Mouse (Mus musculus) T-cell, adult 2 months (primary cell): ENCODE results near the gene 1700025G04Rik.

Experiments used
- DNase-seq: peaks from one replicate; pipeline ENCODE4 v3.0.0; 2022; ENCODE audit warnings: low spot score

1700025G04Rik gene

GRCm38 (mm10) chr1:151961204-151961603 lies 128.7 kb downstream of the 1700025G04Rik start:
- DNase-seq: no peak

- DNase-seq: no peak
Observed at GRCm38 (mm10) chr1:151959010-151959409, 130.9 kb downstream of the 1700025G04Rik start.

GRCm38 (mm10) chr1:151958442-151958841 lies 131.5 kb downstream of the 1700025G04Rik start:
- DNase-seq: no peak

GRCm38 (mm10) chr1:151957669-151958068 lies 132.3 kb downstream of the 1700025G04Rik start:
- DNase-seq: no peak

- DNase-seq: no peak
Observed at GRCm38 (mm10) chr1:151955866-151956265, 134.1 kb downstream of the 1700025G04Rik start.

- no peak for DNase-seq
Observed at GRCm38 (mm10) chr1:151953563-151953962, 136.4 kb downstream of the 1700025G04Rik start.

- DNase-seq: no peak
Observed at GRCm38 (mm10) chr1:151948065-151948464, 141.9 kb downstream of the 1700025G04Rik start.

- no peak for DNase-seq
Observed at GRCm38 (mm10) chr1:151947571-151947970, 142.4 kb downstream of the 1700025G04Rik start.

GRCm38 (mm10) chr1:151944457-151945223 lies 145.3 kb downstream of the 1700025G04Rik start:
- DNase-seq: no peak

GRCm38 (mm10) chr1:151943681-151944237 lies 146.2 kb downstream of the 1700025G04Rik start:
- DNase-seq: no peak

GRCm38 (mm10) chr1:151942972-151943654 lies 146.8 kb downstream of the 1700025G04Rik start:
- no peak for DNase-seq

GRCm38 (mm10) chr1:151939987-151940386 lies 149.9 kb downstream of the 1700025G04Rik start:
- no peak for DNase-seq

GRCm38 (mm10) chr1:151939510-151939909 lies 150.4 kb downstream of the 1700025G04Rik start:
- DNase-seq: no peak

GRCm38 (mm10) chr1:151933605-151934004 lies 156.3 kb downstream of the 1700025G04Rik start:
- DNase-seq: no peak

- DNase-seq: no peak
Observed at GRCm38 (mm10) chr1:151926826-151927225, 163.1 kb downstream of the 1700025G04Rik start.

- no peak for DNase-seq
Observed at GRCm38 (mm10) chr1:151926141-151926540, 163.8 kb downstream of the 1700025G04Rik start.

GRCm38 (mm10) chr1:151925738-151926137 lies 164.2 kb downstream of the 1700025G04Rik start:
- DNase-seq: no peak

- no peak for DNase-seq
Observed at GRCm38 (mm10) chr1:151918806-151919357, 171.0 kb downstream of the 1700025G04Rik start.

- no peak for DNase-seq
Observed at GRCm38 (mm10) chr1:151917736-151918135, 172.2 kb downstream of the 1700025G04Rik start.

GRCm38 (mm10) chr1:151914494-151914893 lies 175.4 kb downstream of the 1700025G04Rik start:
- no peak for DNase-seq

- DNase-seq: no peak
Observed at GRCm38 (mm10) chr1:151907014-151907413, 182.9 kb downstream of the 1700025G04Rik start.

- no peak for DNase-seq
Observed at GRCm38 (mm10) chr1:151900706-151901360, 189.1 kb downstream of the 1700025G04Rik start.
